Mouse (Mus musculus) embryonic fibroblast, embryonic 13.5 days (primary cell): ENCODE measurements around the gene Lsm10.

Source experiments
- CTCF ChIP-seq: IDR thresholded peaks from 2 replicates; pipeline ENCODE4 v1.5.1; 2011; ENCODE audit warnings: mild to moderate bottlenecking, control low read depth, low read length, moderate library complexity, borderline replicate concordance; ENCODE audit not compliant: insufficient read depth
- POLR2A ChIP-seq: IDR thresholded peaks from 2 replicates; pipeline ENCODE4 v1.6.1; 2011; ENCODE audit warnings: low read depth, mild to moderate bottlenecking, control low read depth, low read length, moderate library complexity

DNA sequence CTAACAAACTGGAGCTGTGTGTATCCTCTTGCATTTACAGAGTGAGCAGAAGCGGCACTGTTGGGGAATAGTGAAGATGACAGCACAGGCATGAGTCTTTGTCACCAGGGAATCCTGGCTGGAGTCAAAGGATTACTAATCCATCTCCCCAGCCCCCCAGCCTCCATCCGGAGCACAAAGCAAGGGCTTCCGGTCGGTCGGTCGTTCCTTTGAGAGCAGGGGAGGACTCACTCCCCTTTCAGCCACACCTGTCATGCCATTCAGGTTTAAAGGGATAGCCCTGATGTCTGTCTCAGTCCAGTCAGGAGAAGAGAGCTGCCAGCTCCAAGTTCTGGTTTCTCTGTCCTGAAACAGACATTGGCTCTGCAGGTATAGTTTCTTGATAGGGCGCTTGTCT is 14.7 kb downstream of the Lsm10 start:
- TF ChIP-seq POLR2A (no peak; the same call in 1 of the 2 replicates), CTCF (no peak)
